Mouse (Mus musculus) liver, adult 2 months (tissue): ENCODE measurements around the gene Tpra1.

ENCODE experiments used
- CTCF ChIP-seq: fragments of 200-500 bp; IDR thresholded peaks from 2 replicates; pipeline ENCODE4 v1.5.1; 2011; ENCODE audit warnings: low read depth, low read length, control low read depth
- POLR2A ChIP-seq: fragments of 200-500 bp; IDR thresholded peaks from 2 replicates; pipeline ENCODE4 v1.6.1; 2011; ENCODE audit warnings: low read length, control low read depth; ENCODE audit not compliant: insufficient read depth; ENCODE audit errors: extremely low read depth

DNA sequence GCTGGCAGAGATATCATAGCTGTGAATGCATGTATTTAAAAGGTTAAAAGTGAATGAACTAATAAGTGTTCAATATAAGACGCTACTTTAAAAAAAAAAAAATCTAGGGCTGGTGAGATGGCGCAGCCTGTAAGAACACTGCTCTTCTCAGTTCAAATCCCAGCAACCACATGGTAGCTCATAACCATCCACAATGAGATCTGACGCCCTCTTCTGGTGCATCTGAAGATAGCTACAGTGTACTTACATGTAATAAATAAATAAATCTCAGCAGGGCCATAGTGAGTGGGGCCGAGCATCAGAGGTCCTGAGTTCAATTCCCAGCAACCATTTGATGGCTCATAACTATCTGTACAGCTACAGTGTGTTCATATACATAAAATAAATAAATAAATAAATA, 22.6 kb upstream of the Tpra1 start:
- TF ChIP-seq CTCF (no peak), POLR2A (no peak)
